Mouse (Mus musculus): Measurements from ENCODE around the gene E2f1.
A peak's percentile ranks its signal among the peaks of the same experiment; 100 is the strongest.

GRCm38 (mm10) chr2:154597399-154597798 is 27.7 kb upstream of the E2f1 start:
- TF ChIP-seq CTCF (conservative IDR thresholded peaks at IDR 0.05 in 1 of 2, IDR thresholded peaks at IDR 0.05 in 1 of 2; ENCODE audit: low read depth in 2 of 2, low read length in 2 of 2) (no peak), GABPA (IDR thresholded peaks at IDR 0.05; ENCODE audit: insufficient replicate concordance, low read depth, low read length) (no peak), UBTF (IDR thresholded peaks at IDR 0.05; ENCODE audit: low read depth, low read length) (no peak), EP300 (IDR thresholded peaks at IDR 0.05; ENCODE audit: low read length) (peak; percentile 54), PAX5 (IDR thresholded peaks at IDR 0.05; ENCODE audit: low read length) (no peak), SIN3A (IDR thresholded peaks at IDR 0.05; ENCODE audit: low read length) (0 out of 2 replicates have a peak, but pooled peaks have one; percentile 18), POLR2A (IDR thresholded peaks at IDR 0.05; ENCODE audit: low read depth, low read length) (no peak), E2F4 (IDR thresholded peaks at IDR 0.05; ENCODE audit: insufficient replicate concordance, low read depth, low read length) (no peak), ETS1 (conservative IDR thresholded peaks at IDR 0.05; ENCODE audit: low read depth, low read length) (no peak), NELFE (IDR thresholded peaks at IDR 0.05; ENCODE audit: low read depth, low read length) (no peak), MAFK (IDR thresholded peaks at IDR 0.05; ENCODE audit: insufficient replicate concordance, low read length) (no peak), KAT2A (IDR thresholded peaks at IDR 0.05; ENCODE audit: insufficient replicate concordance, low read length) (no peak)

All from CH12.LX (cell line).